Mouse (Mus musculus) limb, embryonic 12.5 days (tissue): ENCODE measurements around the gene Drc1. TPM values are rescaled to one million over a fixed set of nuclear protein-coding genes. Genes with fewer than 3 reads are reported as not detected.

ENCODE experiments used
- ATAC-seq: fragments of 200-750 bp; cut with Nextera tagmentation; 2 replicates; pipeline ENCODE4 v1.8.0; 2017; ENCODE audit warnings: low read depth, moderate TSS enrichment; ENCODE audit not compliant: insufficient number of reproducible peaks, insufficient read depth, low FRiP score, low TSS enrichment
- H3K27ac ChIP-seq: fragments of 300-500 bp; sonication (generic); 2 replicates; pipeline ENCODE4 v1.5.1; 2016; ENCODE audit warnings: mild to moderate bottlenecking, moderate library complexity
- H3K27me3 ChIP-seq: fragments of 300-500 bp; sonication (generic); 2 replicates; pipeline ENCODE4 v1.6.1; 2016; ENCODE audit warnings: mild to moderate bottlenecking, moderate library complexity
- H3K36me3 ChIP-seq: fragments of 300-500 bp; sonication (generic); 2 replicates; pipeline ENCODE4 v1.6.1; 2016; ENCODE audit warnings: mild to moderate bottlenecking, moderate library complexity
- H3K4me1 ChIP-seq: fragments of 300-500 bp; sonication (generic); replicated peaks from 2 replicates; pipeline ENCODE4 v1.6.1; 2016
- H3K4me2 ChIP-seq: fragments of 300-500 bp; sonication (generic); 2 replicates; pipeline ENCODE4 v1.6.1; 2016; ENCODE audit warnings: mild to moderate bottlenecking, moderate library complexity
- H3K4me3 ChIP-seq: fragments of 300-500 bp; sonication (generic); replicated peaks from 2 replicates; pipeline ENCODE4 v1.5.1; 2016; ENCODE audit warnings: mild to moderate bottlenecking
- H3K9ac ChIP-seq: fragments of 300-500 bp; sonication (generic); replicated peaks from 2 replicates; pipeline ENCODE4 v1.6.1; 2016; ENCODE audit warnings: mild to moderate bottlenecking, moderate library complexity
- H3K9me3 ChIP-seq: fragments of 300-500 bp; sonication (generic); 2 replicates; pipeline ENCODE4 v1.6.1; 2016; ENCODE audit warnings: mild to moderate bottlenecking, moderate library complexity
- WGBS: fragments of 180-500 bp; shearing (Covaris S2); methylation state at CpG from one replicate; pipeline ENCODE4 v1.1.7; 2016; 5-methylcytosine and 5-hydroxymethylcytosine counted together
- polyA plus RNA-seq: library from polyadenylated mRNA; unstranded; fragments of >200 nt; fragmentation: Nextera tagmentation; extraction: Ambion mirVana; gene quantifications from 2 replicates; pipeline ENCODE4 v1.2.1, GENCODE M21; 2016

The Drc1 gene
- polyA plus RNA-seq, 1 experiment from 2014 or later: 0.26 TPM

- H3K4me3 ChIP-seq: no peak overlapping the region
- no peaks in the 10 kb centered on the region for H3K27me3 ChIP-seq
- no peak for ATAC-seq
- H3K36me3 ChIP-seq: peaks cover 23% of the 10 kb centered on the region
- no peak overlapping the region for H3K9ac ChIP-seq
- no peaks in the 10 kb centered on the region for H3K9me3 ChIP-seq
- H3K27ac ChIP-seq: no peak overlapping the region
- no peak overlapping the region for H3K4me2 ChIP-seq
- peaks cover 17% of the 10 kb centered on the region for H3K4me1 ChIP-seq
- WGBS: 94% methylated on average over 1 of the region's 1 CpGs
Measured at GRCm38 (mm10) chr5:30247666-30248065, 33.5 kb upstream of the Drc1 start.

- Histone ChIP-seq H3K27me3 (no peaks in the 10 kb centered on the region), H3K4me1 (no peaks in the 10 kb centered on the region), H3K4me2 (no peak overlapping the region), H3K9me3 (no peaks in the 10 kb centered on the region), H3K4me3 (no peak overlapping the region), H3K9ac (no peak overlapping the region), H3K27ac (no peak overlapping the region), H3K36me3 (peaks cover 66% of the 10 kb centered on the region)
- WGBS: 89% methylated on average over 12 of the region's 12 CpGs
- ATAC-seq: no peak
Measured at GRCm38 (mm10) chr5:30255567-30256354, 25.4 kb upstream of the Drc1 start.

GRCm38 (mm10) chr5:30258776-30259175 is 22.4 kb upstream of the Drc1 start:
- Histone ChIP-seq H3K27ac (no peak overlapping the region), H3K4me3 (no peak overlapping the region), H3K4me2 (no peak overlapping the region), H3K4me1 (no peaks in the 10 kb centered on the region), H3K27me3 (no peaks in the 10 kb centered on the region), H3K9ac (no peak overlapping the region), H3K9me3 (no peaks in the 10 kb centered on the region), H3K36me3 (peaks cover 66% of the 10 kb centered on the region)
- WGBS: 92% methylated on average over 7 of the region's 7 CpGs
- no peak for ATAC-seq

GRCm38 (mm10) chr5:30270571-30271190 is 10.5 kb upstream of the Drc1 start:
- Histone ChIP-seq H3K27ac (0 out of 2 replicates have a peak overlapping the region, but pooled peaks have one; percentile 20), H3K4me2 (no peak overlapping the region), H3K27me3 (no peaks in the 10 kb centered on the region), H3K9ac (no peak overlapping the region), H3K4me3 (no peak overlapping the region), H3K4me1 (peaks cover 12% of the 10 kb centered on the region), H3K36me3 (peaks cover 20% of the 10 kb centered on the region), H3K9me3 (no peaks in the 10 kb centered on the region)
- WGBS: 78% methylated on average over 11 of the region's 11 CpGs
- no peak for ATAC-seq

- Histone ChIP-seq H3K27ac (no peak overlapping the region), H3K9ac (no peak overlapping the region), H3K4me2 (no peak overlapping the region), H3K4me1 (peaks cover 12% of the 10 kb centered on the region), H3K27me3 (no peaks in the 10 kb centered on the region), H3K9me3 (no peaks in the 10 kb centered on the region), H3K4me3 (no peak overlapping the region), H3K36me3 (peaks cover 10% of the 10 kb centered on the region; the same call in 1 of the 2 replicates)
- no peak for ATAC-seq
- WGBS: 89% methylated on average over 11 of the region's 11 CpGs
Measured at GRCm38 (mm10) chr5:30271599-30272281, 9.4 kb upstream of the Drc1 start.

- Histone ChIP-seq H3K4me1 (peaks cover 6% of the 10 kb centered on the region; the same call in 1 of the 2 replicates), H3K27me3 (0 out of 2 replicates have a peak, but pooled peaks cover 7% of the 10 kb centered on the region), H3K4me3 (no peak overlapping the region), H3K36me3 (no peaks in the 10 kb centered on the region), H3K9ac (no peak overlapping the region), H3K27ac (no peak overlapping the region), H3K4me2 (no peak overlapping the region), H3K9me3 (no peaks in the 10 kb centered on the region)
- WGBS: 91% methylated on average over 2 of the region's 2 CpGs
- no peak for ATAC-seq
Measured at GRCm38 (mm10) chr5:30276361-30276760, 4.8 kb upstream of the Drc1 start.

GRCm38 (mm10) chr5:30278952-30279351 is 2.2 kb upstream of the Drc1 start:
- Histone ChIP-seq H3K4me3 (no peak overlapping the region), H3K9ac (no peak overlapping the region), H3K4me1 (peaks cover 8% of the 10 kb centered on the region; the same call in 1 of the 2 replicates), H3K9me3 (no peaks in the 10 kb centered on the region), H3K36me3 (no peaks in the 10 kb centered on the region), H3K4me2 (no peak overlapping the region), H3K27me3 (peaks cover 18% of the 10 kb centered on the region), H3K27ac (no peak overlapping the region)
- WGBS: 79% methylated on average over 3 of the region's 3 CpGs
- no peak for ATAC-seq

- Histone ChIP-seq H3K36me3 (no peaks in the 10 kb centered on the region), H3K4me3 (no peak overlapping the region), H3K4me1 (peaks cover 8% of the 10 kb centered on the region; the same call in 1 of the 2 replicates), H3K27me3 (peaks cover 18% of the 10 kb centered on the region), H3K4me2 (no peak overlapping the region), H3K9ac (no peak overlapping the region), H3K27ac (no peak overlapping the region), H3K9me3 (no peaks in the 10 kb centered on the region)
- ATAC-seq: no peak
- WGBS: 89% methylated on average over 4 of the region's 4 CpGs
Measured at GRCm38 (mm10) chr5:30279446-30279845, 1.7 kb upstream of the Drc1 start.

- H3K4me3 ChIP-seq: peak overlapping the region; percentile 44; the same call in 1 of the 2 replicates
- H3K4me2 ChIP-seq: peak overlapping the region; percentile 76
- no peak overlapping the region for H3K9ac ChIP-seq
- peaks cover 8% of the 10 kb centered on the region; the same call in 1 of the 2 replicates for H3K9me3 ChIP-seq
- no peak overlapping the region for H3K27ac ChIP-seq
- peaks cover 18% of the 10 kb centered on the region for H3K27me3 ChIP-seq
- ATAC-seq: no peak
- 41% methylated on average over 9 of the region's 9 CpGs for WGBS
- peaks cover 8% of the 10 kb centered on the region; the same call in 1 of the 2 replicates for H3K4me1 ChIP-seq
- no peaks in the 10 kb centered on the region for H3K36me3 ChIP-seq
Measured at GRCm38 (mm10) chr5:30280864-30281263, 324 bp upstream of the Drc1 start.

- no peaks in the 10 kb centered on the region for H3K36me3 ChIP-seq
- H3K4me1 ChIP-seq: peaks cover 4% of the 10 kb centered on the region; the same call in 1 of the 2 replicates
- H3K27ac ChIP-seq: no peak overlapping the region
- 83% methylated on average over 10 of the region's 10 CpGs for WGBS
- H3K4me2 ChIP-seq: no peak overlapping the region
- ATAC-seq: no peak
- H3K27me3 ChIP-seq: peaks cover 13% of the 10 kb centered on the region
- H3K9me3 ChIP-seq: peaks cover 10% of the 10 kb centered on the region; the same call in 1 of the 2 replicates
- no peak overlapping the region for H3K4me3 ChIP-seq
- H3K9ac ChIP-seq: no peak overlapping the region
Measured at GRCm38 (mm10) chr5:30285944-30286799, 5.0 kb downstream of the Drc1 start.
